Mouse (Mus musculus) forebrain, embryonic 16.5 days (tissue): ENCODE data around the gene Appl1. TPM values are rescaled to one million over a fixed set of nuclear protein-coding genes. Genes with fewer than 3 reads are reported as not detected.
"Not testable (repeated sequence)": the region's sequence is repeated elsewhere in the genome, so short reads cannot be mapped to it uniquely, and the experiment has no call there.

ENCODE experiments used
- ATAC-seq: fragments of 200-750 bp; cut with Nextera tagmentation; 2 replicates; pipeline ENCODE4 v1.8.0; 2017; ENCODE audit warnings: mild to moderate bottlenecking, moderate library complexity
- H3K27ac ChIP-seq: fragments of 300-500 bp; sonication (generic); 2 replicates; pipeline ENCODE4 v1.5.1; 2014; ENCODE audit warnings: low read length, control low read depth
- H3K27me3 ChIP-seq: fragments of 300-500 bp; sonication (generic); replicated peaks from 2 replicates; pipeline ENCODE4 v1.6.1; 2014; ENCODE audit warnings: low read length; ENCODE audit not compliant: control insufficient read depth, insufficient read depth
- H3K36me3 ChIP-seq: fragments of 300-500 bp; sonication (generic); 2 replicates; pipeline ENCODE4 v1.6.1; 2014; ENCODE audit not compliant: control insufficient read depth, insufficient read depth
- H3K4me1 ChIP-seq: fragments of 300-500 bp; sonication (generic); replicated peaks from 2 replicates; pipeline ENCODE4 v1.6.1; 2014; ENCODE audit warnings: low read length; ENCODE audit not compliant: control insufficient read depth, insufficient read depth
- H3K4me2 ChIP-seq: fragments of 300-500 bp; sonication (generic); 2 replicates; pipeline ENCODE4 v1.6.1; 2014; ENCODE audit warnings: mild to moderate bottlenecking, low read length, control low read depth
- H3K4me3 ChIP-seq: fragments of 300-500 bp; sonication (generic); replicated peaks from 2 replicates; pipeline ENCODE4 v1.5.1; 2014; ENCODE audit warnings: mild to moderate bottlenecking, low read length, control low read depth
- H3K9ac ChIP-seq: fragments of 300-500 bp; sonication (generic); replicated peaks from 2 replicates; pipeline ENCODE4 v1.6.1; 2014; ENCODE audit warnings: low read depth, low read length, control low read depth
- H3K9me3 ChIP-seq: fragments of 300-500 bp; sonication (generic); 2 replicates; pipeline ENCODE4 v1.6.1; 2016; ENCODE audit warnings: low read length; ENCODE audit not compliant: control insufficient read depth
- WGBS: fragments of 180-500 bp; shearing (Covaris S2); extraction: QIAGEN DNeasy Blood & Tissue Kit; methylation state at CpG from one replicate; pipeline ENCODE4 v1.1.7; 2014; 5-methylcytosine and 5-hydroxymethylcytosine counted together
- polyA plus RNA-seq: library from polyadenylated mRNA; unstranded; fragments of >200 nt; fragmentation: Nextera tagmentation; extraction: Ambion mirVana; gene quantifications from 2 replicates; pipeline ENCODE4 v1.2.1, GENCODE M21; 2015

The Appl1 gene
- polyA plus RNA-seq, 1 experiment from 2014 or later: 65.3 TPM

- H3K9me3 ChIP-seq: no peaks in the 10 kb centered on the region
- no peak overlapping the region for H3K4me2 ChIP-seq
- H3K36me3 ChIP-seq: peaks cover 14% of the 10 kb centered on the region
- no peaks in the 10 kb centered on the region for H3K4me1 ChIP-seq
- H3K27me3 ChIP-seq: no peaks in the 10 kb centered on the region
- WGBS: 94% methylated on average over 5 of the region's 5 CpGs
- ATAC-seq: no peak
- H3K27ac ChIP-seq: no peak overlapping the region
- no peak overlapping the region for H3K4me3 ChIP-seq
- no peak overlapping the region for H3K9ac ChIP-seq
Measured at GRCm38 (mm10) chr14:26923702-26924421, 47.2 kb downstream of the Appl1 start.

DNA sequence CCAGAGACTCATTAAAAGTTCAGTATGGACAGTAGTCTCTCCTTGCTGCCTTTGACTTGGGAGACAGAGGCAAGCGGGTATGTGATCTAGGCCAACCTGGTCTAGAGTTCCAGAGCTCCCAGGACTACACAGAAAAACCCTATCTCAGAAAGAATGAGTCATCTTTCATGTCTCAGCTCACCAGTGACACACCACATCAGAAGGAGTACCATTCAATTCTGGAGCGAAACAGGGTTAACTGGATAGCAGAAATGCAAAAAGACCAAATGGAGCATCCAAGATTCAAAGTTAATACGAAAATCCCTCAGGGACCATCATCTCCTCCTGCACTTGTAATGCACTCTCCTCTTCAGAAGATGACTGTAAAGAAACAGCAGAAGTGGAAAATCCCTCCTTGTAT, 51.7 kb downstream of the Appl1 start:
- no peaks in the 10 kb centered on the region for H3K9me3 ChIP-seq
- peaks cover 9% of the 10 kb centered on the region for H3K36me3 ChIP-seq
- no peaks in the 10 kb centered on the region for H3K27me3 ChIP-seq
- WGBS: 98% methylated on average over 3 of the region's 3 CpGs
- H3K9ac ChIP-seq: no peak overlapping the region
- H3K4me3 ChIP-seq: no peak overlapping the region
- no peak overlapping the region for H3K4me2 ChIP-seq
- no peak for ATAC-seq
- no peaks in the 10 kb centered on the region for H3K4me1 ChIP-seq
- H3K27ac ChIP-seq: no peak overlapping the region

DNA sequence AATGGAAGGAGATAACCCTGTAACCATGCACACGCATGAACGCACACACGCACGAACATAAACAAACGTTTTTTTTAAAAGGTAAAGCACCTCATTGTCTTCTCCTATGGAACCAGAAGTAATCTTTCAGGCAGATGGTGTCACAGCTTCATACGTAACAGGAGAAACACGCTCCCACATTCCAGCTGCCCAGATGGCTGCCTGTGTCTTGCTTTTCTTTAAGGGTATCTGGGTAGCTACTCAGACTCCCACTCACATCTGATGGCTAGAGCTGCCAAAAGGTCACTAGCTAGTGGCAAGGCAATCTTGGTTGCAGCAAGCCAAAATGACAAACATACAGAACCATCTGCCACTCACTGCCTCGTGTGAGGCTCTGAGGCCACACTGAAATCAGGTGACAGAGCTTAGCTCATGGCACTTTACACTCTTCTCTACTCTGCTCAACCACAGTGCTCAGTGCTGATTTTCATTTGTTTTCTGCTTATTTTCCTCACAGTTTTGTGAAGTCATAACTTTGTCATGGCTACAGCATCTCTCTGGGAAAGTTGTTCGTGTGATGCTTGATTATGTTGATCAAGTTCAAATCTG, 57.3 kb downstream of the Appl1 start:
- peaks cover 4% of the 10 kb centered on the region for H3K36me3 ChIP-seq
- no peak for ATAC-seq
- WGBS: 57% methylated on average over 9 of the region's 9 CpGs
- 0 out of 2 replicates have a peak, but pooled peaks cover 2% of the 10 kb centered on the region for H3K4me1 ChIP-seq
- H3K27ac ChIP-seq: no peak overlapping the region
- no peak overlapping the region for H3K9ac ChIP-seq
- H3K27me3 ChIP-seq: no peaks in the 10 kb centered on the region
- no peak overlapping the region for H3K4me2 ChIP-seq
- no peaks in the 10 kb centered on the region for H3K9me3 ChIP-seq
- H3K4me3 ChIP-seq: no peak overlapping the region

GRCm38 (mm10) chr14:26911826-26912225, 59.2 kb downstream of the Appl1 start:
- Histone ChIP-seq H3K27me3 (no peaks in the 10 kb centered on the region), H3K9ac (no peak overlapping the region), H3K27ac (no peak overlapping the region), H3K36me3 (no peaks in the 10 kb centered on the region), H3K4me3 (no peak overlapping the region), H3K9me3 (no peaks in the 10 kb centered on the region), H3K4me2 (no peak overlapping the region), H3K4me1 (0 out of 2 replicates have a peak, but pooled peaks cover 2% of the 10 kb centered on the region)
- 92% methylated on average over 13 of the region's 13 CpGs for WGBS
- ATAC-seq: no peak

DNA sequence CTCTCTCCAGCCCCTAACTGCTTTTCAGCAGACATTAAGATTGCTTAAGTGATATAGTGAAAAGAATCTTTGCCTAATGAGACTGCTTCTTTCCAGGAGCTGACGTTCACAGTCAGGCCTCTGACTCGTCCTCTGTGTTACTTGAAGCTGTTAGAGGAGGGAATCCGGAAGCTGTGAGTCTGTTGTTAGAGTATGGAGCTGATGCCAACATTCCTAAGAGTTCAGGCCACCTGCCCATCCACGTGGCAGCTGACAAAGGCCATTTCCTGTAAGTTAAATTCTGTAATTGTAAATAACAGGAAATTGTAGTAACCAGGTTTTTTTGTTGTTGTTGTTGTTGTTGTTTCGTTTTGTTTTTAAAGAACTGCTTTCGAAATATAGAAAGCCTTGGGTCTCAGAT, 59.8 kb downstream of the Appl1 start:
- WGBS: 51% methylated on average over 6 of the region's 6 CpGs
- ATAC-seq: no peak
- Histone ChIP-seq H3K4me3 (no peak overlapping the region), H3K27ac (no peak overlapping the region), H3K36me3 (no peaks in the 10 kb centered on the region), H3K9me3 (no peaks in the 10 kb centered on the region), H3K27me3 (no peaks in the 10 kb centered on the region), H3K4me1 (0 out of 2 replicates have a peak, but pooled peaks cover 2% of the 10 kb centered on the region), H3K4me2 (no peak overlapping the region), H3K9ac (no peak overlapping the region)

GRCm38 (mm10) chr14:26910461-26910860, 60.6 kb downstream of the Appl1 start:
- not testable (repeated sequence) for H3K4me1 ChIP-seq, ATAC-seq, H3K4me2 ChIP-seq, H3K27me3 ChIP-seq, H3K36me3 ChIP-seq, H3K27ac ChIP-seq, H3K9ac ChIP-seq, H3K4me3 ChIP-seq, H3K9me3 ChIP-seq
- WGBS: 49% methylated on average over 9 of the region's 9 CpGs

DNA sequence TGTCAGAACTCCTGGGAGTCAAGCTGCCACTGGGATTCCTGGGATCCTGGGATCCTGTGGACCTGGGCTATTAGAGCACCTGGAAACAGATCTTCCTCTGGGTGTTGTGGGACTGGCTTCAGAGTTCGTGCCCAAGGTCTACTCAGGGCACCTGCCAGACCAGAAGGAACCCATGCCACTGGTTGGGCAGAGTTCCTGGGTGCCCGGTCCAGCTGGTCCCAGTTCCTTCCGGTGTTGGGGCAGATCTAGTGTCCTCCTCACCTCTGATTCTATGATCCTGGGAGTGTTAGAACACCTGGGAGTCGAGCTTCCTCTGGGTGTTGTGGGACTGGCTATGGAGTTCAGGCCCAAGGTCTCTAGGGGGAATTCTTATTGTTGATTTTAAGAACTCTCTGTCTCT, 63.6 kb downstream of the Appl1 start:
- ATAC-seq: no peak
- H3K9me3 ChIP-seq: no peaks in the 10 kb centered on the region
- no peaks in the 10 kb centered on the region for H3K4me1 ChIP-seq
- no peak overlapping the region for H3K4me3 ChIP-seq
- no peak overlapping the region for H3K9ac ChIP-seq
- H3K36me3 ChIP-seq: no peaks in the 10 kb centered on the region
- 96% methylated on average over 4 of the region's 4 CpGs for WGBS
- H3K27ac ChIP-seq: no peak overlapping the region
- H3K27me3 ChIP-seq: no peaks in the 10 kb centered on the region
- H3K4me2 ChIP-seq: no peak overlapping the region

DNA sequence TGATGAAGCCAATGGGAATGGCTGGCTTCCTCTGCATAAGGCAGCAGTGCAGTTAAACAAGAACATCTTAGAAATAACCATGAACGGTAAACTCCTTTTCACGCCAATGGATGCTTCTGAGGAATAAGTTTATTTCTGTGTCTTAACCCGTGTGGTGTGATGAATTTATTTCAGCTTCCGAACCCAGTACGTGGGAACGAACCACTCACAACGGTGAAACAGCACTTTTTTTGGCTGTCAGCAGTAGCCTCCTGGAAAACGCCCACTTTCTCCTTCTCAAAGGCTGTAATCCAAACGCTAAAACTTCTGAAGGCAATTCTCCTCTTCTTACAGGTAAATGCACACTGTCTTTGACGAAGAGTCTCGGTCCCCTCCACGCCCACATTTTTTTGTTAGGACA, 70.1 kb downstream of the Appl1 start:
- Histone ChIP-seq H3K9me3 (no peaks in the 10 kb centered on the region), H3K27ac (no peak overlapping the region), H3K27me3 (no peaks in the 10 kb centered on the region), H3K4me2 (no peak overlapping the region), H3K36me3 (no peaks in the 10 kb centered on the region), H3K4me1 (no peaks in the 10 kb centered on the region), H3K9ac (no peak overlapping the region), H3K4me3 (no peak overlapping the region)
- no peak for ATAC-seq
- 86% methylated on average over 12 of the region's 12 CpGs for WGBS

DNA sequence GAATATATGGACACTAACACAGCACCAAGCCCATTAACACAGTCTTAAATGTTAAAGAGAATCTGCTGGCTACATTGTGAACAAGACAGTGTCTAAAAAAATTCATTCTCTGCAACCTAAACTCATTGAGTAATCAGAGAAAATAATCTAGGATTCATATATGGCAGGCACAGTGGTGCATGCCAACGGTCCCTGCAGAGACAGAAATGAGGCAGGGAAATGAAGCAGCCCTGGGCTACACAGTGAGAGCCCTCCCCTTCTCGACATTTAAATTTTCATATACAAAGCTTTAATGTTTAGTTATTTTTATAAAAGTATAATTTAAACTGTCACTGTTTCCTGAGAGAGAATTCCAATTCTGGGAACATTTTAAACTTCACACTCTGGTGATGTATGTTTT, 71.5 kb downstream of the Appl1 start:
- Histone ChIP-seq H3K27me3 (no peaks in the 10 kb centered on the region), H3K9ac (no peak overlapping the region), H3K9me3 (no peaks in the 10 kb centered on the region), H3K36me3 (no peaks in the 10 kb centered on the region), H3K4me1 (no peaks in the 10 kb centered on the region), H3K4me2 (no peak overlapping the region), H3K4me3 (no peak overlapping the region), H3K27ac (no peak overlapping the region)
- WGBS: 77% methylated on average over 2 of the region's 2 CpGs
- no peak for ATAC-seq
